Mouse (Mus musculus): ENCODE measurements at regions not wholly inside any gene's neighbourhood (a gene's known extent, or its start where the extent isn't known, plus 50 kb on each side); places are given as distances from the start of the nearest gene placed in this dataset.

DNA sequence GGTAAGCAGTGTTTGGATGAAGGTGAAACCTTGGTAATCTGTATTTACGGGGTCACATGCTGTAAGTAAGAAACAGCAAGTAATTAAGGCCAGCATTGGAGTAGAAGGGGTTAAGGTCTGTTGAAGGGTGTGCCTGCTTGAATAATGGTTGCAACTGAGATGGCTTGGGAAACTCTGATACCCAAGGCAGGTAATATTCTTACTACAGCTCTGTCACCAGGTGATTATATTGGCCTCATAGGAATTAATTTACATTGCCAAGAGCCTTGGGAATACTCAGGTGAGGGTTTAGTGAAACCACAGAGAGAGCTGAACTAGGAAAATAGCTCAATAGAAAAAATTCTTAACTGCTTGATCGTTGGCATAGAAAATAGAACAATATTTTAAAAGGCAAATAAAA, 73.8 kb upstream of the Lcorl start:
- DNase-seq (ENCODE audit: low read depth, low spot score), result no peak

GRCm38 (mm10) chr5:45925879-45926410, 68.5 kb upstream of the Lcorl start:
- DNase-seq (ENCODE audit: low read depth, low spot score), result peak; percentile 5

GRCm38 (mm10) chr5:45923907-45924594, 66.6 kb upstream of the Lcorl start:
- DNase-seq (ENCODE audit: low read depth, low spot score), result no peak

All from skeletal muscle tissue, adult 2 months (tissue).